Mouse (Mus musculus) intestine, embryonic 14.5 days (tissue): Measurements from ENCODE around the gene Cdc42ep5. TPM values are rescaled to one million over a fixed set of nuclear protein-coding genes. Genes with fewer than 3 reads are reported as not detected.

Experiments used
- ATAC-seq: fragments of 200-750 bp; cut with Nextera tagmentation; replicated peaks from 2 replicates; pipeline ENCODE4 v1.8.0; 2017; ENCODE audit warnings: low read depth, moderate number of reproducible peaks, moderate TSS enrichment, moderate library complexity; ENCODE audit not compliant: low FRiP score, low TSS enrichment
- DNase-seq: peaks from one replicate; pipeline ENCODE4 v3.0.0-alpha.2; 2018; ENCODE audit warnings: low spot score
- H3K27ac ChIP-seq: fragments of 300-500 bp; sonication (generic); 2 replicates; pipeline ENCODE4 v1.5.1; 2014; ENCODE audit warnings: low read depth, mild to moderate bottlenecking, control low read depth
- H3K27me3 ChIP-seq: fragments of 300-500 bp; sonication (generic); replicated peaks from 2 replicates; pipeline ENCODE4 v1.6.1; 2014; ENCODE audit warnings: low read length, control low read depth; ENCODE audit not compliant: control insufficient read depth, insufficient read depth
- H3K36me3 ChIP-seq: fragments of 300-500 bp; sonication (generic); 2 replicates; pipeline ENCODE4 v1.6.1; 2014; ENCODE audit warnings: low read length, control low read depth; ENCODE audit not compliant: control insufficient read depth, insufficient read depth
- H3K4me1 ChIP-seq: fragments of 300-500 bp; sonication (generic); replicated peaks from 2 replicates; pipeline ENCODE4 v1.6.1; 2014; ENCODE audit warnings: low read length, control low read depth, mixed read lengths; ENCODE audit not compliant: control insufficient read depth, insufficient read depth
- H3K4me2 ChIP-seq: fragments of 300-500 bp; sonication (generic); 2 replicates; pipeline ENCODE4 v1.6.1; 2014; ENCODE audit warnings: low read length
- H3K4me3 ChIP-seq: fragments of 300-500 bp; sonication (generic); 2 replicates; pipeline ENCODE4 v1.5.1; 2014; ENCODE audit warnings: low read depth, low read length, control low read depth, mixed read lengths
- H3K9ac ChIP-seq: fragments of 300-500 bp; sonication (generic); 2 replicates; pipeline ENCODE4 v1.6.1; 2014; ENCODE audit warnings: mild to moderate bottlenecking, low read length
- H3K9me3 ChIP-seq: fragments of 300-500 bp; sonication (generic); 2 replicates; pipeline ENCODE4 v1.6.1; 2016; ENCODE audit warnings: low read length, control low read depth; ENCODE audit not compliant: control insufficient read depth
- WGBS: fragments of 180-500 bp; shearing (Covaris S2); extraction: QIAGEN DNeasy Blood & Tissue Kit; methylation state at CpG from one replicate; pipeline ENCODE4 v1.1.7; 2014; 5-methylcytosine and 5-hydroxymethylcytosine counted together
- polyA plus RNA-seq: library from polyadenylated mRNA; unstranded; fragments of >200 nt; fragmentation: Nextera tagmentation; extraction: Ambion mirVana; gene quantifications from 2 replicates; pipeline ENCODE4 v1.2.1, GENCODE M21; 2014

The Cdc42ep5 gene
- polyA plus RNA-seq, 1 experiment from 2014 or later, result 62.4 TPM

DNA sequence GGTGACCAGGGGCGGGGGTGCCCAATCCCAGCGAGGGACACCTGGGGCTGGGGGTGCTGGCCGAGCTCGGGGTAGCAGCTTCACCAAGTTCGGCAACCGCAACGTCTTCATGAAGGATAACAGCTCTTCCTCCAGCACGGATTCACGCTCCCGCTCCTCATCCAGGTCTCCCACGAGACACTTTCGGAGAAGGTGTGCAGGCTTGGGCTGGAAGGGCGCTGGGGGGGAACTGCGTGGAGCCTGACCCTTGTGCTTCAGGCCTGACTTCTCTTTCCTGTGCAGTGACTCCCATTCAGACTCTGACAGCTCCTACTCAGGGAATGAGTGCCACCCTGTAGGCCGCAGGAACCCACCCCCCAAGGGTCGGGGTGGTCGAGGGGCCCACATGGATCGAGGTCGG, 21.2 kb downstream of the Cdc42ep5 start:
- no peak overlapping the region for H3K4me3 ChIP-seq
- H3K9me3 ChIP-seq, result no peaks in the 10 kb centered on the region
- ATAC-seq (no peak), DNase-seq (peak; percentile 40)
- H3K36me3 ChIP-seq, result peaks cover 94% of the 10 kb centered on the region
- no peak overlapping the region for H3K27ac ChIP-seq
- H3K27me3 ChIP-seq, result no peaks in the 10 kb centered on the region
- peaks cover 11% of the 10 kb centered on the region for H3K4me1 ChIP-seq
- 94% methylated on average over 19 of the region's 19 CpGs for WGBS
- no peak overlapping the region for H3K9ac ChIP-seq
- H3K4me2 ChIP-seq, result no peak overlapping the region

DNA sequence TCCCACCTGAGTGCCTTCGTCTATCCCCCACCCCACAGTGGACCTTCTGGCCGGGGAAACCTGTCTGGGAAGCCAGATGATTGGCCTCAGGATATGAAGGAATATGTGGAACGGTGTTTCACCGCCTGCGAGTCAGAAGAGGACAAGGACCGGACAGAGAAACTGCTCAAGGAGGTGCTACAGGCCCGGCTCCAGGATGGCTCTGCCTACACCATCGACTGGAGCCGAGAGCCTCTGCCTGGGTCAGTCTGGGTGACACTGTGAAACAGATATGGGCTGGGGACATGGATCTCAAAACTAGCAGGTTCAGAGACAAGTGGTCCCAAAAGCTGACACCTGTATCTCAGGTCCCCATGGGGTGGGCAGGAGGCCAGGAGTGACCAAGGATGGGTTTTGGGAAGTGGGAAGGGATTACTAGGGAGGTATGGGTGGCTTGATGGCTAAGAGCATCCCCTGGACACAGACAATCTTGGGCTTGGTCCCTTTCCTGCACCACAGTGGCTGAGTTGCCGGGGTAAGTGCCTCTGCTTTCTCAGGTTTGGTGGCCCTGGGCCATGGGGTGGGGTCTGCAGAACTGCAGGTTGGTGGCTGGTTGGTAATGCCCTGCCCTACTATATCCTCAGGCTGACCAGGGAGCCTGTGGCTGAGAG, 21.7 kb downstream of the Cdc42ep5 start:
- H3K36me3 ChIP-seq, result peaks cover 97% of the 10 kb centered on the region
- 94% methylated on average over 10 of the region's 10 CpGs for WGBS
- H3K4me1 ChIP-seq, result peaks cover 11% of the 10 kb centered on the region
- no peak overlapping the region for H3K27ac ChIP-seq
- no peaks in the 10 kb centered on the region for H3K27me3 ChIP-seq
- H3K9ac ChIP-seq, result no peak overlapping the region
- DNase-seq (peak; percentile 48), ATAC-seq (no peak)
- no peak overlapping the region for H3K4me3 ChIP-seq
- H3K9me3 ChIP-seq, result no peaks in the 10 kb centered on the region
- no peak overlapping the region for H3K4me2 ChIP-seq

DNA sequence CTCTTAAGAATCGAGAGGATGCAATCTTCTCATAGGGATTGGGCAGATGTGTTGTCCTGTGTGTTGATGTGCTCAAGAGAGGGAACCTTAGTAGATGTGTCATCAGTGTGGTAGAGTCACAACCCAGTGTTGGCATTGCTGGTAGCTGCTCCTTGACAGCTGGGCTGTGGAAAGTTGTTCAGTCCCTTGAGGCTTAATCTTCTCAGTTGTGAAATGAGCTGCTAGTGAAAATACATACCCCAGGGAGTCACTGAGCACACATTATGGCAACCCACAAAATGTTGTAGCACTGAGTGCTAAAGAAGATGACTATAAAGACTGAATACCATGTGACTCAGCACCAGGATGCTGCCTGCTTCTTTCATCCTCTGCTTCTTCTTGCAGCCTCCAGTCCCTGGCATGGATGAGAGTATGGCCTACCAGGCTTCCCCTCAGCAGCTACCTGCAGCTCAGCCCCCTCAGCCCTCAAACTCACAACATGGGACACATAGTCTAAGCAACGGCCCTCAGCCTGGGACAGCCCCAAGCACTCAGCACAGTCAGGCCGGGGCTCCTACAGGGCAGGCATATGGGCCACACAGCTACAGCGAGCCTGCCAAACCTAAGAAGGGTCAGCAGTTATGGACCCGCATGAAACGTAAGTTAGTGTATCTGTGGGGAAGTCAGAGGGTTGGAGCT, 22.9 kb downstream of the Cdc42ep5 start:
- Histone ChIP-seq H3K27ac (no peak overlapping the region), H3K4me2 (no peak overlapping the region), H3K9me3 (no peaks in the 10 kb centered on the region), H3K4me3 (no peak overlapping the region), H3K9ac (no peak overlapping the region), H3K36me3 (peaks cover 86% of the 10 kb centered on the region), H3K27me3 (no peaks in the 10 kb centered on the region), H3K4me1 (peaks cover 10% of the 10 kb centered on the region)
- WGBS, result 93% methylated on average over 6 of the region's 6 CpGs
- no peak for ATAC-seq
- peak; percentile 45 for DNase-seq

- H3K36me3 ChIP-seq, result peaks cover 62% of the 10 kb centered on the region
- WGBS, result 97% methylated on average over 5 of the region's 5 CpGs
- no peak for ATAC-seq
Measured at GRCm38 (mm10) chr7:4139391-4139790, 25.3 kb downstream of the Cdc42ep5 start.

DNA sequence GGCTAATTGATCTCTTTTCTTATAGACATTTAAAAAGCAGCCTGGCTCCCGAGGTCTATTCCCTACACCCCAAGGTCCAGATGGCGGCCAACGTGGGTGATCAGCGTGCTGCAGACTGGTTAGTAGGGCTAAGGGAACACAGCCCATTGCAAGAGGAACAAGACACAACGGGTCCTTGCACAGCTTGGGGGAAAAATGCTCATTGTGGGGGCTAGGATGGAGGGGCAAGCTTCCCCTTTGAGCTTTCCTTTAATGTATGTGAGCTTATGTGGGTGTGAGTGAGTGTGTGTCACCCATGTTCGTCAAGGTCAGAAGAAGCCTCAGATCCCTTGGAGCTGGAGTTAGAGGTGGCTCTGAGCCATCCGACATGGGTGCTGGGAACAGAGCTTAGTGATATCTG, 26.0 kb downstream of the Cdc42ep5 start:
- Histone ChIP-seq H3K27me3 (no peaks in the 10 kb centered on the region), H3K4me2 (no peak overlapping the region), H3K36me3 (peaks cover 55% of the 10 kb centered on the region), H3K27ac (no peak overlapping the region), H3K9ac (no peak overlapping the region), H3K4me3 (no peak overlapping the region), H3K9me3 (no peaks in the 10 kb centered on the region), H3K4me1 (peaks cover 12% of the 10 kb centered on the region)
- WGBS, result 93% methylated on average over 7 of the region's 7 CpGs
- ATAC-seq (no peak), DNase-seq (peak; percentile 36)

More at GRCm38 (mm10) chr7:4139391-4139790, 25.3 kb downstream of the Cdc42ep5 start:
- Histone ChIP-seq H3K27me3 (no peaks in the 10 kb centered on the region), H3K27ac (no peak overlapping the region), H3K4me2 (no peak overlapping the region), H3K9me3 (no peaks in the 10 kb centered on the region), H3K4me3 (no peak overlapping the region), H3K9ac (no peak overlapping the region), H3K4me1 (peaks cover 12% of the 10 kb centered on the region)
- DNase-seq, result no peak

DNA sequence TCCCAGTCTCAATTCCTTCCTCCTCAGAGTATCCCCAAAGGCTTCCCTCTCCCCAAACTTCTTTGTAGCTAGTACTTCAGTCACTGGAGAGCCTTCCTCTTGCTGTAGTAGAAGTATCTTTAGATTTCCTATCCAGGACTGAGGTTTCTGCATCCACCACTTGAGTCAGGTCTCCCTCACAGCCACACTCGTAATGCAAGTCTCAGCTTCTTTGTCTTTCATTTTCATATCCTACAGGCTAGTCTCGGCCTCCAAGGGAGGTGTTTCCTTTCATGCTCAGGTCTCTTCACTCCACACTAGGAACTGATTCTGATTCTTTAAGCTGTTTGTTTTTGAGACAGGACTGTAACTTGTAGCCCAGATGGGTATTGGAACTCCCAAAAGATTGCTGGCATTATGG, 26.5 kb downstream of the Cdc42ep5 start:
- H3K27me3 ChIP-seq, result no peaks in the 10 kb centered on the region
- no peak overlapping the region for H3K27ac ChIP-seq
- H3K9me3 ChIP-seq, result no peaks in the 10 kb centered on the region
- ATAC-seq (no peak), DNase-seq (peak; percentile 35)
- WGBS, result 89% methylated on average over 2 of the region's 2 CpGs
- H3K9ac ChIP-seq, result 0 out of 2 replicates have a peak overlapping the region, but pooled peaks have one; percentile 79
- peak overlapping the region; percentile 89 for H3K4me3 ChIP-seq
- peaks cover 50% of the 10 kb centered on the region for H3K36me3 ChIP-seq
- H3K4me2 ChIP-seq, result peak overlapping the region; percentile 91
- peaks cover 12% of the 10 kb centered on the region for H3K4me1 ChIP-seq

- 52% methylated on average over 3 of the region's 3 CpGs for WGBS
- ATAC-seq, result no peak
- peak overlapping the region; percentile 79 for H3K9ac ChIP-seq
- peak overlapping the region; percentile 91 for H3K4me2 ChIP-seq
- peak; percentile 41 for DNase-seq
- H3K27ac ChIP-seq, result peak overlapping the region; percentile 93
- no peaks in the 10 kb centered on the region for H3K27me3 ChIP-seq
- H3K4me1 ChIP-seq, result peaks cover 12% of the 10 kb centered on the region
- H3K9me3 ChIP-seq, result no peaks in the 10 kb centered on the region
- H3K36me3 ChIP-seq, result peaks cover 46% of the 10 kb centered on the region
- H3K4me3 ChIP-seq, result peak overlapping the region; percentile 89
Measured at GRCm38 (mm10) chr7:4137746-4138145, 26.9 kb downstream of the Cdc42ep5 start.

DNA sequence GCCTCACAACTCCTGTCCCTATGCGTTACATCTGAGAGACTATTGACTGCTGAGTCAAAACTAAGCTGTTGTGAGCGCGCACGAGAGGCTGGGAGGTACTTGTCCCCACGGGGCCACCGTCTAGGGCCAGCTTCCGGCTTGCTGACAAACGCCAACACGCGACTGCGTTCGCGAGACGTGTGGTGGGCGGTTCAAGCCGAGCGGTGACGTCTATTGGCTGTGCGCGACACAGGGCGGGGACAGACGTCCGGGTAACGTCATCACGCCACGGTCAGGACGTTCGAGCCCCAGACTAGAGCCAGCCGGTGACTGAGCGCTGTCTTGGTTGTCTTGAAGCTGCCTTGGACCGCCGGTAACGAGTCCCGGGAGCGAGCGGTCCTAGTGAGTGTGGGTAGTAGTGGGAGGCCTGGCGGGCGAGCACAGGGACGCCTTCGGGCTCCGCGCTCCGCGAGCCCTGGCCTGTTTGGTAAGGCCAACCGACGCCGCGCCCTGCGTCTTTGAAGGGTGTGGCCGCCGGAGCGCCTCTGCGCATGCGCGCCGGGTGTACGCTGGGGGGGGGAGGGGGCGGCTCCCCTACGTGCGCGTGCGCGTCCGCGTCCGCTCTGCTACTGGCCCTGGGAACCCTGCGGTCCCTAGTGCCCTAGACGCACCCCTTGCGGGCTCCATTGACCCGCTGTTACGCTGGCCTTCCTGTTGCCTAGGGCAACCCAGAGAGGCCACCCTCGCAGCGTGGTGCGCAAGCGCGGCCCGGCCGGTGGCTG, 27.7 kb downstream of the Cdc42ep5 start, which contains the start of gene Leng8:
Gene Leng8, plus strand, starts transcription at position 269 of the 761 bp plus-strand sequence.
- no peaks in the 10 kb centered on the region for H3K27me3 ChIP-seq
- peak within 1 kb of the TSS; percentile 79 for H3K9ac ChIP-seq
- ATAC-seq (peak; percentile 99), DNase-seq (peak; percentile 99)
- peaks cover 12% of the 10 kb centered on the region for H3K4me1 ChIP-seq
- H3K4me3 ChIP-seq, result peak within 1 kb of the TSS; percentile 89
- WGBS, result under 1% methylated on average over 73 of the region's 78 CpGs
- peak within 1 kb of the TSS; percentile 91 for H3K4me2 ChIP-seq
- H3K27ac ChIP-seq, result peak within 1 kb of the TSS; percentile 93
- H3K36me3 ChIP-seq, result peaks cover 38% of the 10 kb centered on the region
- no peaks in the 10 kb centered on the region for H3K9me3 ChIP-seq
